Mouse (Mus musculus) forebrain, embryonic 15.5 days (tissue): ENCODE data around the gene Zfp59. TPM values are rescaled to one million over a fixed set of nuclear protein-coding genes. Genes with fewer than 3 reads are reported as not detected.

Source experiments
- ATAC-seq: fragments of 200-750 bp; cut with Nextera tagmentation; replicated peaks from 2 replicates; pipeline ENCODE4 v1.8.0; 2017; ENCODE audit warnings: mild to moderate bottlenecking, moderate TSS enrichment, moderate library complexity
- H3K27ac ChIP-seq: fragments of 300-500 bp; sonication (generic); replicated peaks from 2 replicates; pipeline ENCODE4 v1.5.1; 2015; ENCODE audit warnings: mild to moderate bottlenecking, inconsistent platforms
- H3K27me3 ChIP-seq: fragments of 300-500 bp; sonication (generic); 2 replicates; pipeline ENCODE4 v1.6.1; 2015; ENCODE audit warnings: inconsistent platforms
- H3K36me3 ChIP-seq: fragments of 300-500 bp; sonication (generic); 2 replicates; pipeline ENCODE4 v1.6.1; 2015; ENCODE audit warnings: mild to moderate bottlenecking, inconsistent platforms
- H3K4me1 ChIP-seq: fragments of 300-500 bp; sonication (generic); 2 replicates; pipeline ENCODE4 v1.6.1; 2015; ENCODE audit warnings: inconsistent platforms
- H3K4me2 ChIP-seq: fragments of 300-500 bp; sonication (generic); replicated peaks from 2 replicates; pipeline ENCODE4 v1.6.1; 2015; ENCODE audit warnings: mild to moderate bottlenecking, inconsistent platforms
- H3K4me3 ChIP-seq: fragments of 300-500 bp; sonication (generic); 2 replicates; pipeline ENCODE4 v1.5.1; 2015; ENCODE audit warnings: mild to moderate bottlenecking, inconsistent platforms
- H3K9ac ChIP-seq: fragments of 300-500 bp; sonication (generic); replicated peaks from 2 replicates; pipeline ENCODE4 v1.6.1; 2015; ENCODE audit warnings: mild to moderate bottlenecking, inconsistent platforms
- H3K9me3 ChIP-seq: fragments of 300-500 bp; sonication (generic); 2 replicates; pipeline ENCODE4 v1.6.1; 2016; ENCODE audit warnings: inconsistent platforms
- WGBS: fragments of 180-500 bp; shearing (Covaris S2); methylation state at CpG from one replicate; pipeline ENCODE4 v1.1.7; 2015; ENCODE audit warnings: mixed read lengths; 5-methylcytosine and 5-hydroxymethylcytosine counted together
- polyA plus RNA-seq: library from polyadenylated mRNA; unstranded; fragments of >200 nt; fragmentation: Nextera tagmentation; extraction: Ambion mirVana; gene quantifications from 2 replicates; pipeline ENCODE4 v1.2.1, GENCODE M21; 2015

The Zfp59 gene
- polyA plus RNA-seq, 1 experiment from 2014 or later, result 12.7 TPM

GRCm38 (mm10) chr7:27905061-27905848 is 66.8 kb downstream of the Zfp59 start:
- no peaks in the 10 kb centered on the region for H3K27me3 ChIP-seq
- H3K9me3 ChIP-seq, result 0 out of 2 replicates have a peak, but pooled peaks cover 3% of the 10 kb centered on the region
- H3K36me3 ChIP-seq, result peaks cover 25% of the 10 kb centered on the region
- no peak overlapping the region for H3K4me3 ChIP-seq
- no peaks in the 10 kb centered on the region for H3K4me1 ChIP-seq
- ATAC-seq, result no peak
- H3K4me2 ChIP-seq, result no peak overlapping the region
- no peak overlapping the region for H3K27ac ChIP-seq
- 84% methylated on average over 11 of the region's 11 CpGs for whole genome bisulfite sequencing
- no peak overlapping the region for H3K9ac ChIP-seq

Other genes starting within 250 kb of the Zfp59 start
- gene Akt2, start 247.1 kb upstream of the Zfp59 start, polyA plus RNA-seq, result 94.2 and 97.1 TPM in 2 replicates
- gene Ttc9b, start 184.7 kb upstream of the Zfp59 start, polyA plus RNA-seq, result 64.1 and 66.2 TPM in 2 replicates
- 15.1 and 16.9 TPM in 2 replicates for gene Map3k10, start 164.0 kb upstream of the Zfp59 start, polyA plus RNA-seq
- 11.5 and 14.2 TPM in 2 replicates for gene Zfp607b, start 149.3 kb upstream of the Zfp59 start, polyA plus RNA-seq
- 126 and 128 TPM in 2 replicates for gene Zfp60, start 107.2 kb upstream of the Zfp59 start, polyA plus RNA-seq
- 2.8 and 3.0 TPM in 2 replicates for gene Zfp626, start 31.4 kb upstream of the Zfp59 start, polyA plus RNA-seq
- 1.3 and 1.5 TPM in 2 replicates for gene Zfp607a, start 18.9 kb downstream of the Zfp59 start, polyA plus RNA-seq
- gene Zfp974, start 90.9 kb downstream of the Zfp59 start, polyA plus RNA-seq, result 17.4 and 18.0 TPM in 2 replicates
- gene Zfp780b, start 140.6 kb downstream of the Zfp59 start, polyA plus RNA-seq, result 33.5 and 33.8 TPM in 2 replicates
- gene Zfp850, start 175.5 kb downstream of the Zfp59 start, polyA plus RNA-seq, result 6.4 and 7.1 TPM in 2 replicates
- gene Psmc4, start 211.5 kb downstream of the Zfp59 start, polyA plus RNA-seq, result 345 and 350 TPM in 2 replicates
- gene Fcgbp, start 232.6 kb downstream of the Zfp59 start, polyA plus RNA-seq, result 0.06 and 0.10 TPM in 2 replicates